Mouse (Mus musculus) forebrain, embryonic 16.5 days (tissue): ENCODE measurements around the gene Tom1l2. TPM values are rescaled to one million over a fixed set of nuclear protein-coding genes. Genes with fewer than 3 reads are reported as not detected.

ENCODE experiments used
- ATAC-seq: fragments of 200-750 bp; cut with Nextera tagmentation; 2 replicates; pipeline ENCODE4 v1.8.0; 2017; ENCODE audit warnings: mild to moderate bottlenecking, moderate library complexity
- H3K27ac ChIP-seq: fragments of 300-500 bp; sonication (generic); 2 replicates; pipeline ENCODE4 v1.5.1; 2014; ENCODE audit warnings: low read length, control low read depth
- H3K27me3 ChIP-seq: fragments of 300-500 bp; sonication (generic); replicated peaks from 2 replicates; pipeline ENCODE4 v1.6.1; 2014; ENCODE audit warnings: low read length; ENCODE audit not compliant: control insufficient read depth, insufficient read depth
- H3K36me3 ChIP-seq: fragments of 300-500 bp; sonication (generic); 2 replicates; pipeline ENCODE4 v1.6.1; 2014; ENCODE audit not compliant: control insufficient read depth, insufficient read depth
- H3K4me1 ChIP-seq: fragments of 300-500 bp; sonication (generic); replicated peaks from 2 replicates; pipeline ENCODE4 v1.6.1; 2014; ENCODE audit warnings: low read length; ENCODE audit not compliant: control insufficient read depth, insufficient read depth
- H3K4me2 ChIP-seq: fragments of 300-500 bp; sonication (generic); 2 replicates; pipeline ENCODE4 v1.6.1; 2014; ENCODE audit warnings: mild to moderate bottlenecking, low read length, control low read depth
- H3K4me3 ChIP-seq: fragments of 300-500 bp; sonication (generic); replicated peaks from 2 replicates; pipeline ENCODE4 v1.5.1; 2014; ENCODE audit warnings: mild to moderate bottlenecking, low read length, control low read depth
- H3K9ac ChIP-seq: fragments of 300-500 bp; sonication (generic); replicated peaks from 2 replicates; pipeline ENCODE4 v1.6.1; 2014; ENCODE audit warnings: low read depth, low read length, control low read depth
- H3K9me3 ChIP-seq: fragments of 300-500 bp; sonication (generic); 2 replicates; pipeline ENCODE4 v1.6.1; 2016; ENCODE audit warnings: low read length; ENCODE audit not compliant: control insufficient read depth
- WGBS: fragments of 180-500 bp; shearing (Covaris S2); extraction: QIAGEN DNeasy Blood & Tissue Kit; methylation state at CpG from one replicate; pipeline ENCODE4 v1.1.7; 2014; 5-methylcytosine and 5-hydroxymethylcytosine counted together
- polyA plus RNA-seq: library from polyadenylated mRNA; unstranded; fragments of >200 nt; fragmentation: Nextera tagmentation; extraction: Ambion mirVana; gene quantifications from 2 replicates; pipeline ENCODE4 v1.2.1, GENCODE M21; 2015

Tom1l2 gene
- polyA plus RNA-seq, 1 experiment from 2014 or later, result 62.0 TPM

GRCm38 (mm10) chr11:60316250-60316649 is 36.5 kb downstream of the Tom1l2 start:
- H3K4me3 ChIP-seq, result no peak overlapping the region
- no peaks in the 10 kb centered on the region for H3K9me3 ChIP-seq
- no peaks in the 10 kb centered on the region for H3K36me3 ChIP-seq
- no peaks in the 10 kb centered on the region for H3K27me3 ChIP-seq
- peaks cover 34% of the 10 kb centered on the region for H3K4me1 ChIP-seq
- no peak overlapping the region for H3K4me2 ChIP-seq
- no peak overlapping the region for H3K9ac ChIP-seq
- H3K27ac ChIP-seq, result no peak overlapping the region
- no peak for ATAC-seq
- WGBS, result 14% methylated on average over 7 of the region's 7 CpGs

GRCm38 (mm10) chr11:60311025-60311854 is 41.5 kb downstream of the Tom1l2 start:
- H3K36me3 ChIP-seq, result no peaks in the 10 kb centered on the region
- H3K9ac ChIP-seq, result peak overlapping the region; percentile 52
- no peak overlapping the region for H3K4me3 ChIP-seq
- H3K4me2 ChIP-seq, result peak overlapping the region; percentile 40
- peaks cover 26% of the 10 kb centered on the region for H3K4me1 ChIP-seq
- H3K9me3 ChIP-seq, result no peaks in the 10 kb centered on the region
- peak overlapping the region; percentile 97 for H3K27ac ChIP-seq
- no peaks in the 10 kb centered on the region for H3K27me3 ChIP-seq
- peak; percentile 88 for ATAC-seq
- WGBS, result under 1% methylated on average over 8 of the region's 8 CpGs

GRCm38 (mm10) chr11:60309875-60310274 is 42.8 kb downstream of the Tom1l2 start:
- Histone ChIP-seq H3K36me3 (no peaks in the 10 kb centered on the region), H3K4me1 (peaks cover 28% of the 10 kb centered on the region), H3K9me3 (no peaks in the 10 kb centered on the region), H3K9ac (no peak overlapping the region), H3K27me3 (no peaks in the 10 kb centered on the region), H3K27ac (no peak overlapping the region), H3K4me2 (no peak overlapping the region), H3K4me3 (no peak overlapping the region)
- ATAC-seq, result no peak

- H3K4me1 ChIP-seq, result peaks cover 28% of the 10 kb centered on the region
- no peaks in the 10 kb centered on the region for H3K9me3 ChIP-seq
- H3K4me3 ChIP-seq, result no peak overlapping the region
- H3K4me2 ChIP-seq, result no peak overlapping the region
- ATAC-seq, result no peak
- 72% methylated on average over 12 of the region's 12 CpGs for WGBS
- H3K36me3 ChIP-seq, result no peaks in the 10 kb centered on the region
- H3K27me3 ChIP-seq, result no peaks in the 10 kb centered on the region
- H3K27ac ChIP-seq, result no peak overlapping the region
- no peak overlapping the region for H3K9ac ChIP-seq
These were observed 44.1 kb downstream of the Tom1l2 start for GRCm38 (mm10) chr11:60308506-60309116.

GRCm38 (mm10) chr11:60308061-60308460 is 44.6 kb downstream of the Tom1l2 start:
- H3K9me3 ChIP-seq, result no peaks in the 10 kb centered on the region
- H3K27me3 ChIP-seq, result no peaks in the 10 kb centered on the region
- H3K4me2 ChIP-seq, result no peak overlapping the region
- WGBS, result 76% methylated on average over 2 of the region's 2 CpGs
- no peaks in the 10 kb centered on the region for H3K36me3 ChIP-seq
- no peak overlapping the region for H3K4me3 ChIP-seq
- no peak overlapping the region for H3K27ac ChIP-seq
- H3K9ac ChIP-seq, result no peak overlapping the region
- ATAC-seq, result no peak
- peaks cover 31% of the 10 kb centered on the region for H3K4me1 ChIP-seq

GRCm38 (mm10) chr11:60307375-60307825 is 45.3 kb downstream of the Tom1l2 start:
- ATAC-seq, result no peak
- WGBS, result 32% methylated on average over 2 of the region's 2 CpGs
- Histone ChIP-seq H3K9ac (no peak overlapping the region), H3K9me3 (no peaks in the 10 kb centered on the region), H3K36me3 (no peaks in the 10 kb centered on the region), H3K27ac (no peak overlapping the region), H3K27me3 (no peaks in the 10 kb centered on the region), H3K4me3 (no peak overlapping the region), H3K4me2 (no peak overlapping the region), H3K4me1 (peaks cover 35% of the 10 kb centered on the region)

GRCm38 (mm10) chr11:60306834-60307233 is 45.9 kb downstream of the Tom1l2 start:
- no peaks in the 10 kb centered on the region for H3K27me3 ChIP-seq
- ATAC-seq, result no peak
- no peak overlapping the region for H3K27ac ChIP-seq
- H3K36me3 ChIP-seq, result no peaks in the 10 kb centered on the region
- no peaks in the 10 kb centered on the region for H3K9me3 ChIP-seq
- no peak overlapping the region for H3K4me2 ChIP-seq
- WGBS, result 64% methylated on average over 4 of the region's 4 CpGs
- peaks cover 40% of the 10 kb centered on the region for H3K4me1 ChIP-seq
- no peak overlapping the region for H3K9ac ChIP-seq
- no peak overlapping the region for H3K4me3 ChIP-seq

- Histone ChIP-seq H3K27me3 (no peaks in the 10 kb centered on the region), H3K36me3 (no peaks in the 10 kb centered on the region), H3K4me2 (no peak overlapping the region), H3K27ac (peak overlapping the region; percentile 34; the same call in 1 of the 2 replicates), H3K4me3 (no peak overlapping the region), H3K9ac (peak overlapping the region; percentile 17; the same call in 1 of the 2 replicates), H3K4me1 (peaks cover 39% of the 10 kb centered on the region), H3K9me3 (no peaks in the 10 kb centered on the region)
- WGBS, result 19% methylated on average over 4 of the region's 4 CpGs
- no peak for ATAC-seq
These were observed 47.1 kb downstream of the Tom1l2 start for GRCm38 (mm10) chr11:60305611-60306010.

- H3K4me1 ChIP-seq, result peaks cover 36% of the 10 kb centered on the region
- peak; percentile 66 for ATAC-seq
- no peak overlapping the region for H3K9ac ChIP-seq
- no peaks in the 10 kb centered on the region for H3K9me3 ChIP-seq
- 16% methylated on average over 2 of the region's 2 CpGs for WGBS
- no peaks in the 10 kb centered on the region for H3K27me3 ChIP-seq
- H3K36me3 ChIP-seq, result no peaks in the 10 kb centered on the region
- H3K27ac ChIP-seq, result no peak overlapping the region
- no peak overlapping the region for H3K4me2 ChIP-seq
- no peak overlapping the region for H3K4me3 ChIP-seq
These were observed 49.2 kb downstream of the Tom1l2 start for GRCm38 (mm10) chr11:60303497-60303896.
